12 mouse cellular contexts compared by ENCODE assay signal in genomic region chr13:48810274-48810823, GRCm38 (mm10).
"Had no signal": no experiment of that assay in that cellular context is flagged by ENCODE, and none has a peak within 500 bp of the region (broad histone marks: within the 10 kb centered on the region; RNA-seq: fewer than 3 reads in every experiment).

No protein-coding gene starts in this region.

- DNase-seq: lung, postnatal 14 days; spleen, adult 18-20 months; thymus, adult 18-20 months; thymus, postnatal 14 days had no signal

- H3K9ac ChIP-seq: limb, embryonic 12.5 days; liver, embryonic 12.5 days; lung, embryonic 15.5 days; midbrain, embryonic 13.5 days had no signal

- ATAC-seq: liver, embryonic 12.5 days had no signal

- H3K4me3 ChIP-seq: layer of hippocampus, adult 2 months; limb, embryonic 12.5 days; liver, embryonic 12.5 days; lung, embryonic 15.5 days; megakaryocyte, embryonic 14.5 days; midbrain, embryonic 13.5 days had no signal

- H3K27me3 ChIP-seq: limb, embryonic 12.5 days; liver, embryonic 12.5 days; lung, embryonic 15.5 days; megakaryocyte, embryonic 14.5 days; midbrain, embryonic 13.5 days had no signal

- H3K4me2 ChIP-seq: limb, embryonic 12.5 days; liver, embryonic 12.5 days; lung, embryonic 15.5 days; midbrain, embryonic 13.5 days had no signal

- H3K27ac ChIP-seq: kidney, postnatal 0 days; layer of hippocampus, adult 2 months; limb, embryonic 12.5 days; liver, embryonic 12.5 days; lung, embryonic 15.5 days; macrophage; midbrain, embryonic 13.5 days had no signal

- H3K9me3 ChIP-seq: limb, embryonic 12.5 days; liver, embryonic 12.5 days; lung, embryonic 15.5 days; megakaryocyte, embryonic 14.5 days; midbrain, embryonic 13.5 days had no signal

- H3K4me1 ChIP-seq: limb, embryonic 12.5 days; lung, embryonic 15.5 days had no signal
